Mouse (Mus musculus): ENCODE measurements at regions not wholly inside any gene's neighbourhood (a gene's known extent, or its start where the extent isn't known, plus 50 kb on each side); places are given as distances from the start of the nearest gene placed in this dataset.
"Not testable (repeated sequence)": the region's sequence is repeated elsewhere in the genome, so short reads cannot be mapped to it uniquely, and the experiment has no call there.

DNA sequence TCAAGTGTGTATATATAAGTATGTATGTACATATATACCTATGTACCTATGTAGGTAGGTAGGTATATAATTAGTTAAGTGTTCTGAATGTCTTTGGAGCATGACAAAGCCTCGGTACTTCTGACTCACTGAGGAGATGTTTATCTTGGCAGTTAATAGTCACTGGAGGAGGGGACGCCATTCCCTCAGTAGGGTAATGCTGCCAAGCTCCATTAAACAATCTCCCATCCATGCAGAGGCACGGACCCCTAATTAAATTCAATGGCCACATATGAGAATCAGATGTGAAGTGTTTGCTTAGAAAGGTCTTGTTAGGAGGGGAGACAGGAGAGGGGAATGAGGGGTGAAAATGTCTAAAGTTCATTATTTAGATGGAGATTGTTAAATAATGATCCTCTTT lies 99.3 kb downstream of the Fasl start:
- 43% methylated on average over 3 of the region's 3 CpGs for WGBS
- Histone ChIP-seq H3K4me1 (replicated peaks) (0 out of 2 replicates have a peak, but pooled peaks cover 6% of the 10 kb centered on the region), H3K27ac (no peak overlapping the region), H3K9me3 (no peaks in the 10 kb centered on the region), H3K27me3 (ENCODE audit: insufficient read depth, poor library complexity, severe bottlenecking) (no peaks in the 10 kb centered on the region), H3K4me3 (no peak overlapping the region), H3K36me3 (no peaks in the 10 kb centered on the region)
- DNase-seq (ENCODE audit: low spot score), result no peak

DNA sequence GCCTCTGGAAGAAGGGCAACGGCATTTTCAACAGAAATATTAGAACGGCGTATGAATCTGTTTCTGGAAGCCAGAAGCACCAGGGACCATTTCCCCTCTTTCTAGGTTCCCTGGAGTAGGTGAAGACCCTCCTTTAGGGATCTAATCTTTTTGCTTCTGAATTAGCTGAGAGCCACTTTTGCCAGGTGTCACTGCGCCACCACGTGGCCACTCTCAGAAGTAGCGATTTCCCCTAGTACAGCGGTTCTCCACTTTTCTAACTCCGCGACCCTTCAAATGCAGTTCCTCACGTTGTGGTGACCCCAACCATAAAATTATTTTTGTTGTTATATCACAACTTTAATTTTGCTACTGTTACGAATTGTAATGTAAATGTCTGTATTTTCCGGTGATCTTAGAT lies 100.7 kb downstream of the Fasl start:
- no peaks in the 10 kb centered on the region for H3K36me3 ChIP-seq
- WGBS, result 21% methylated on average over 12 of the region's 12 CpGs
- no peaks in the 10 kb centered on the region for H3K9me3 ChIP-seq
- DNase-seq (ENCODE audit: low spot score), result peak; percentile 67
- H3K4me1 ChIP-seq (replicated peaks), result no peaks in the 10 kb centered on the region
- no peak overlapping the region for H3K27ac ChIP-seq
- H3K4me3 ChIP-seq, result no peak overlapping the region
- no peaks in the 10 kb centered on the region for H3K27me3 ChIP-seq (ENCODE audit: insufficient read depth, poor library complexity, severe bottlenecking)

DNA sequence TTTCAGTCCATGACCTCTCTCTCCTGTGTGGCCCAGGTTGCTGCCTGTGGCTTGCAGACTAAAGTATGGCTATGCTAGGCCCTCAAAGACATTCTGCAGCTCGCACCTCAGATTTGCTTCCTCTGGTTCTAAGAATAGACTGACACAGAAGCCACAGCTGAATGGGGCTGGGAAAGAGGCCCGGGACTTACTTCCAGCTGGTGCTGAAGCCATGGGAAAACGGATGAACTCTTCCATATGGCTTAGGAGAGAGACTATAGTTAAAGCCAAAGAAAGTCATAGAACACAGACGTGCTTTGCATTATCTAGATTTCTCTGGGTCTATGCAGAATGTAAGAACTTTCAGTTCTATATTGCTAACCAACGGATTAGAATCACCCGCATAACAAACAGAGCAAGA lies 107.7 kb downstream of the Fasl start:
- Histone ChIP-seq H3K27me3 (ENCODE audit: insufficient read depth, poor library complexity, severe bottlenecking) (no peaks in the 10 kb centered on the region), H3K4me1 (replicated peaks) (no peaks in the 10 kb centered on the region), H3K27ac (no peak overlapping the region), H3K4me3 (no peak overlapping the region), H3K9me3 (no peaks in the 10 kb centered on the region), H3K36me3 (no peaks in the 10 kb centered on the region)
- DNase-seq (ENCODE audit: low spot score), result no peak
- 87% methylated on average over 6 of the region's 6 CpGs for WGBS

DNA sequence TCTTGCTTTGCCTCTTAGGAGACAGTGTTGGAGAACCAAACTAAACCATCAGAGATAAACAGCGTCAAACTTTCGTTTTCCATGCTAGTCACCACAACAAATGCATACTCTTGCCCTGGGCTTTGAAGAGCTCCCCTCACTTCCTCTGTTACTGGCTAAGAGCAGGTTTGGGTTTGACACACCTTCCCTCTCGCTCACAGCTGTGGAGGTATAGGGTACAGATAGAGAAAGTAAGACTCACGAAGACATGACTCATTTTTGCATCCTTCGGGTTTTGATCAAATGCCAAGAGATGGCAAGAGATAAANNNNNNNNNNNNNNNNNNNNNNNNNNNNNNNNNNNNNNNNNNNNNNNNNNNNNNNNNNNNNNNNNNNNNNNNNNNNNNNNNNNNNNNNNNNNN lies 117.4 kb downstream of the Fasl start:
- 89% methylated on average over 5 of the region's 5 CpGs for WGBS

GRCm38 (mm10) chr1:161664321-161664720 lies 124.0 kb downstream of the Fasl start:
- no peak overlapping the region for H3K27ac ChIP-seq
- no peaks in the 10 kb centered on the region for H3K36me3 ChIP-seq
- 72% methylated on average over 3 of the region's 3 CpGs for WGBS
- no peaks in the 10 kb centered on the region for H3K27me3 ChIP-seq (ENCODE audit: insufficient read depth, poor library complexity, severe bottlenecking)
- no peak overlapping the region for H3K4me3 ChIP-seq
- no peak for DNase-seq (ENCODE audit: low spot score)
- no peaks in the 10 kb centered on the region for H3K4me1 ChIP-seq (replicated peaks)
- H3K9me3 ChIP-seq, result no peaks in the 10 kb centered on the region

More for the DNA sequence above, 117.4 kb downstream of the Fasl start:
- Histone ChIP-seq H3K4me1 (replicated peaks) (no peaks in the 10 kb centered on the region), H3K9me3 (no peaks in the 10 kb centered on the region), H3K4me3 (no peak overlapping the region), H3K27me3 (ENCODE audit: insufficient read depth, poor library complexity, severe bottlenecking) (no peaks in the 10 kb centered on the region), H3K27ac (no peak overlapping the region), H3K36me3 (no peaks in the 10 kb centered on the region)
- DNase-seq (ENCODE audit: low spot score), result no peak

- Histone ChIP-seq H3K4me1 (replicated peaks) (no peaks in the 10 kb centered on the region), H3K27ac (no peak overlapping the region), H3K27me3 (ENCODE audit: insufficient read depth, poor library complexity, severe bottlenecking) (no peaks in the 10 kb centered on the region), H3K9me3 (no peaks in the 10 kb centered on the region), H3K36me3 (no peaks in the 10 kb centered on the region), H3K4me3 (no peak overlapping the region)
- DNase-seq (ENCODE audit: low spot score), result no peak
- 71% methylated on average over 1 of the region's 1 CpGs for WGBS
Observed at GRCm38 (mm10) chr1:161663351-161663750, 124.9 kb downstream of the Fasl start.

- WGBS, result 90% methylated on average over 2 of the region's 2 CpGs
- Histone ChIP-seq H3K27ac (no peak overlapping the region), H3K27me3 (ENCODE audit: insufficient read depth, poor library complexity, severe bottlenecking) (no peaks in the 10 kb centered on the region)
Observed at GRCm38 (mm10) chr1:161662241-161662640, 126.1 kb downstream of the Fasl start.

DNA sequence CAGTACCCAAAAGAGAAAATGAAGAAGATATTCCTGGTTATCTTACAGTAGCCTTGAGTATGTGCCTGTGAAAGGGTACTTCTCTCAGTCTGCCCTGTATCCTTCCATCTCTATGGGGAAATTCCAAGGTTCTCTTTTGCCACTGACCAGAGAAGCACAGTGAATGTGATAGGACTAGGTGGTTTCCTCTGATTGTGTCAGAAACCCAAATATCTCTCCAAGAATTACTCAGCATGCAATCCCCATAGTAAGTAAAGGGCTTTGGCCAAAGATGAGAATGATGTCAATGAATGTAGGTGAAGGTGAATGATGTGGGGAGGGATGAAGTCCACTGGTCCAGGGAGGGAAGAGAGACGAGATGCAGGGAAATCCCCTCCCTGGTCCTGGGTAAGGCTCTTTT lies 130.8 kb downstream of the Fasl start:
- WGBS, result 85% methylated on average over 1 of the region's 1 CpGs
- Histone ChIP-seq H3K9me3 (no peaks in the 10 kb centered on the region), H3K4me1 (replicated peaks) (no peaks in the 10 kb centered on the region), H3K4me3 (no peak overlapping the region), H3K36me3 (no peaks in the 10 kb centered on the region), H3K27me3 (ENCODE audit: insufficient read depth, poor library complexity, severe bottlenecking) (no peaks in the 10 kb centered on the region), H3K27ac (no peak overlapping the region)
- no peak for DNase-seq (ENCODE audit: low spot score)

More at GRCm38 (mm10) chr1:161662241-161662640, 126.1 kb downstream of the Fasl start:
- Histone ChIP-seq H3K4me3 (no peak overlapping the region), H3K4me1 (replicated peaks) (no peaks in the 10 kb centered on the region), H3K36me3 (no peaks in the 10 kb centered on the region), H3K9me3 (no peaks in the 10 kb centered on the region)
- no peak for DNase-seq (ENCODE audit: low spot score)

GRCm38 (mm10) chr1:161649387-161649786 lies 138.9 kb downstream of the Fasl start:
- DNase-seq (ENCODE audit: low spot score), result no peak

DNA sequence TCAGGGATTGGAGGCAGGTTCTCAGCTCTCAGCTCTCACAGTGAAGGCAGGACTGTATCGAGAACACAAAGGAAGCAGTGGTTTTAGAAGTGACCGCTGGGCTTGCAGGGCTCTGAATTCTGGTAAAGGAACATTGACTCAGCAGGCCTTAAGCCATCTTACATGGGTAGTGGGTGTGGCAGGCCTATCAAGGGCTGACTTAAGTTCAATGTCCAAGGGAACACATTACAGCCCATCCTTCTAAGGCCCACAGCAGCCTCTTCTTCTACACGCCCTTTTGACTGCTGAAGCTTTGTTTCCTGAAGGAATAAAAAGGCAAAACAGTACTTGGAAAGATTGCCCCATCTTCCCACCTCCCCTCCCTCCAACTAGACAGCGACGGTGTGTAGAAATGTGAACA lies 137.6 kb downstream of the Tnfsf18 start:
- no peak overlapping the region for H3K27ac ChIP-seq
- DNase-seq (ENCODE audit: low spot score), result no peak
- no peaks in the 10 kb centered on the region for H3K9me3 ChIP-seq
- no peaks in the 10 kb centered on the region for H3K27me3 ChIP-seq (ENCODE audit: insufficient read depth, poor library complexity, severe bottlenecking)
- WGBS, result 83% methylated on average over 5 of the region's 5 CpGs
- H3K4me1 ChIP-seq (replicated peaks), result no peaks in the 10 kb centered on the region
- no peak overlapping the region for H3K4me3 ChIP-seq
- no peaks in the 10 kb centered on the region for H3K36me3 ChIP-seq

More at GRCm38 (mm10) chr1:161649387-161649786, 138.9 kb downstream of the Fasl start:
- Histone ChIP-seq H3K27me3 (ENCODE audit: insufficient read depth, poor library complexity, severe bottlenecking) (no peaks in the 10 kb centered on the region), H3K27ac (no peak overlapping the region), H3K36me3 (no peaks in the 10 kb centered on the region), H3K4me3 (no peak overlapping the region), H3K9me3 (no peaks in the 10 kb centered on the region), H3K4me1 (replicated peaks) (no peaks in the 10 kb centered on the region)
- WGBS, result 53% methylated on average over 2 of the region's 2 CpGs

DNA sequence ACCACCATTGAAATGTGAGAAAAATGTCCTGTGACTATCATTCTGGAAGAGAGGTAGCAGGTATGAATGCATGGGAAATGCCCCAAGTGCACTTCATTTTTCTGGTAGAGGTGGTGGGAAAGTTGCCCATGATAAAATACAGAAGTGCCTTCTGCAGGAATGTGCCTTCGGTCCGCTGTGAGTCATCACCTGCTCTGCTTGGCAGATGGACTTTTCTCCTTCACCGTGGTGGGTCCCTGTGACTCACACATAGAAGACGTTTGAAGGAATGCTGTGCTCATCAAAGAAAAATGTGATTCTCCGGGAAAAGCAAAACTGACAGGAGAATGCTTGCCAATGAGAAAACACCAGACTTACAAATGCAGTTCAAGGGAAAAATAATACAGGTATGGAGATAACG lies 126.8 kb downstream of the Tnfsf18 start:
- H3K4me1 ChIP-seq (replicated peaks), result no peaks in the 10 kb centered on the region
- no peaks in the 10 kb centered on the region for H3K9me3 ChIP-seq
- WGBS, result 81% methylated on average over 6 of the region's 6 CpGs
- no peak overlapping the region for H3K4me3 ChIP-seq
- no peak overlapping the region for H3K27ac ChIP-seq
- H3K36me3 ChIP-seq, result no peaks in the 10 kb centered on the region
- H3K27me3 ChIP-seq (ENCODE audit: insufficient read depth, poor library complexity, severe bottlenecking), result no peaks in the 10 kb centered on the region
- no peak for DNase-seq (ENCODE audit: low spot score)

- H3K36me3 ChIP-seq; H3K4me1 ChIP-seq (replicated peaks); H3K4me3 ChIP-seq; DNase-seq (ENCODE audit: low spot score); H3K27me3 ChIP-seq (ENCODE audit: insufficient read depth, poor library complexity, severe bottlenecking); H3K9me3 ChIP-seq; H3K27ac ChIP-seq: not testable (repeated sequence)
- WGBS, result 90% methylated on average over 7 of the region's 7 CpGs
Observed at GRCm38 (mm10) chr1:161614091-161614490, 119.6 kb downstream of the Tnfsf18 start.

GRCm38 (mm10) chr1:161613658-161614057 lies 119.2 kb downstream of the Tnfsf18 start:
- DNase-seq (ENCODE audit: low spot score); H3K4me1 ChIP-seq (replicated peaks); H3K27me3 ChIP-seq (ENCODE audit: insufficient read depth, poor library complexity, severe bottlenecking); H3K4me3 ChIP-seq; H3K36me3 ChIP-seq; H3K9me3 ChIP-seq; H3K27ac ChIP-seq: not testable (repeated sequence)
- 96% methylated on average over 10 of the region's 10 CpGs for WGBS

- Histone ChIP-seq H3K27ac (no peak overlapping the region), H3K36me3 (no peaks in the 10 kb centered on the region), H3K4me1 (replicated peaks) (no peaks in the 10 kb centered on the region), H3K9me3 (0 out of 2 replicates have a peak, but pooled peaks cover 3% of the 10 kb centered on the region), H3K4me3 (no peak overlapping the region), H3K27me3 (ENCODE audit: insufficient read depth, poor library complexity, severe bottlenecking) (no peaks in the 10 kb centered on the region)
- WGBS, result 91% methylated on average over 4 of the region's 4 CpGs
- DNase-seq (ENCODE audit: low spot score), result no peak
Observed at GRCm38 (mm10) chr1:161607446-161607845, 113.0 kb downstream of the Tnfsf18 start.
